Mouse (Mus musculus): ENCODE results near the gene Taz.

DNA sequence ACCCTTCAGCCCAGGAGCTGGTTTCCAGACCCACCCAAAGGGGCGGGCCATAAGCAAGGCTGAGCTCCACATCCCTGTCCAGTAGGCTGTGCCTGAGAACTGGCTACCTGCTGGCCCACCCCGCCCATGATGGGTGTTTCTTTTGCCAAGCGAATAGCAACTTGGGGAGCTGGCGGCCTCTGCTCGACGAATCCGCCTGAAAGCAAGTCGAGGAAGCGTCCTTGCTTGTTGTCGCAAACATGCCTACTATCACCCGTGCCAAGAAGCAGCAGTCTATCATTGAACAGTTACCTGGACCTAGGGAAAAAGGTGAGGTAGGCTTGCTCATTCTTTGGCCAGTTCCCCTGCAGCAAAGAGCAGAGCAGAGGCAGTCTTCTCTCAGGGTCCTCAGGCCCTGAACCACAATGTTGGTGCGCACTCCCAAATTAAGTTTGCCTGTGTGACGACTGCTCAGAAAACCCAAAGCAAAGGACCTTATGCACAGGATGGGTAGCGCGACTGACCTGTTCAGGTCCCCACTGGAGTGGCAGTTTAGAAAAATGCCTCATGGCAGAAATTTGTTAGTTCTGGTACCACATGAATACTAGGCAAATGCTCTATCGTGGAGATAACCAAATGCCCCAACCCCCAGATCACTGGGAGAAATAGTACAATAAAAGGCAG is at the start of gene Taz, which contains the start of gene Dnase1l1:
- TF ChIP-seq EP300 (IDR thresholded peaks at IDR 0.05; ENCODE audit: insufficient read depth, low read depth, low read length): no peak
- 0 out of 2 replicates have a peak, but pooled peaks have one; percentile 22 for TF ChIP-seq CTCF (IDR thresholded peaks at IDR 0.05)
- TF ChIP-seq POLR2A (IDR thresholded peaks at IDR 0.05; ENCODE audit: insufficient read depth, low read depth, low read length): 0 out of 2 replicates have a peak, but pooled peaks have one; percentile 52
